Mouse (Mus musculus) hindbrain, embryonic 11.5 days (tissue): ENCODE results near the gene Lsm2. TPM values are rescaled to one million over a fixed set of nuclear protein-coding genes. Genes with fewer than 3 reads are reported as not detected.
"Not testable (repeated sequence)": the region's sequence is repeated elsewhere in the genome, so short reads cannot be mapped to it uniquely, and the experiment has no call there.

Experiments
- ATAC-seq: fragments of 200-750 bp; cut with Nextera tagmentation; 2 replicates; pipeline ENCODE4 v1.8.0; 2017; ENCODE audit warnings: mild to moderate bottlenecking, moderate TSS enrichment, moderate library complexity; ENCODE audit not compliant: low FRiP score
- DNase-seq: peaks from one replicate; pipeline ENCODE4 v3.0.0-alpha.2; 2015; ENCODE audit warnings: low spot score
- H3K27ac ChIP-seq: fragments of 300-500 bp; sonication (generic); 2 replicates; pipeline ENCODE4 v1.5.1; 2014; ENCODE audit warnings: mild to moderate bottlenecking, low read depth, low read length
- H3K27me3 ChIP-seq: fragments of 300-500 bp; sonication (generic); 2 replicates; pipeline ENCODE4 v1.6.1; 2014; ENCODE audit warnings: mild to moderate bottlenecking, low read length, moderate library complexity, mixed read lengths; ENCODE audit not compliant: control insufficient read depth, insufficient read depth
- H3K36me3 ChIP-seq: fragments of 300-500 bp; sonication (generic); 2 replicates; pipeline ENCODE4 v1.6.1; 2014; ENCODE audit warnings: mild to moderate bottlenecking, low read length, moderate library complexity, mixed read lengths; ENCODE audit not compliant: control insufficient read depth, insufficient read depth
- H3K4me1 ChIP-seq: fragments of 300-500 bp; sonication (generic); replicated peaks from 2 replicates; pipeline ENCODE4 v1.6.1; 2014; ENCODE audit warnings: low read length, mixed read lengths; ENCODE audit not compliant: control insufficient read depth, insufficient read depth
- H3K4me2 ChIP-seq: fragments of 300-500 bp; sonication (generic); replicated peaks from 2 replicates; pipeline ENCODE4 v1.6.1; 2014; ENCODE audit warnings: mild to moderate bottlenecking, low read depth, low read length
- H3K4me3 ChIP-seq: fragments of 300-500 bp; sonication (generic); 2 replicates; pipeline ENCODE4 v1.5.1; 2014; ENCODE audit warnings: low read depth, low read length
- H3K9ac ChIP-seq: fragments of 300-500 bp; sonication (generic); 2 replicates; pipeline ENCODE4 v1.6.1; 2014; ENCODE audit warnings: low read depth, low read length
- H3K9me3 ChIP-seq: fragments of 300-500 bp; sonication (generic); 2 replicates; pipeline ENCODE4 v1.6.1; 2016; ENCODE audit warnings: low read length; ENCODE audit not compliant: control insufficient read depth
- WGBS: fragments of 180-500 bp; shearing (Covaris S2); extraction: QIAGEN DNeasy Blood & Tissue Kit; methylation state at CpG from one replicate; pipeline ENCODE4 v1.1.7; 2014; 5-methylcytosine and 5-hydroxymethylcytosine counted together
- polyA plus RNA-seq: library from polyadenylated mRNA; unstranded; fragments of >200 nt; fragmentation: Nextera tagmentation; extraction: Ambion mirVana; gene quantifications from 2 replicates; pipeline ENCODE4 v1.2.1, GENCODE M21; 2014

Lsm2 gene
- polyA plus RNA-seq, 1 experiment from 2014 or later, result 207 TPM

GRCm38 (mm10) chr17:35031880-35032279 lies 50.2 kb downstream of the Lsm2 start:
- no peak for ATAC-seq
- H3K9me3 ChIP-seq, result no peaks in the 10 kb centered on the region
- no peak overlapping the region for H3K4me2 ChIP-seq
- H3K27me3 ChIP-seq, result no peaks in the 10 kb centered on the region
- H3K27ac ChIP-seq, result no peak overlapping the region
- 89% methylated on average over 7 of the region's 7 CpGs for WGBS
- no peak overlapping the region for H3K4me3 ChIP-seq
- peaks cover 11% of the 10 kb centered on the region for H3K4me1 ChIP-seq
- no peak for DNase-seq
- H3K36me3 ChIP-seq, result no peaks in the 10 kb centered on the region
- no peak overlapping the region for H3K9ac ChIP-seq

DNA sequence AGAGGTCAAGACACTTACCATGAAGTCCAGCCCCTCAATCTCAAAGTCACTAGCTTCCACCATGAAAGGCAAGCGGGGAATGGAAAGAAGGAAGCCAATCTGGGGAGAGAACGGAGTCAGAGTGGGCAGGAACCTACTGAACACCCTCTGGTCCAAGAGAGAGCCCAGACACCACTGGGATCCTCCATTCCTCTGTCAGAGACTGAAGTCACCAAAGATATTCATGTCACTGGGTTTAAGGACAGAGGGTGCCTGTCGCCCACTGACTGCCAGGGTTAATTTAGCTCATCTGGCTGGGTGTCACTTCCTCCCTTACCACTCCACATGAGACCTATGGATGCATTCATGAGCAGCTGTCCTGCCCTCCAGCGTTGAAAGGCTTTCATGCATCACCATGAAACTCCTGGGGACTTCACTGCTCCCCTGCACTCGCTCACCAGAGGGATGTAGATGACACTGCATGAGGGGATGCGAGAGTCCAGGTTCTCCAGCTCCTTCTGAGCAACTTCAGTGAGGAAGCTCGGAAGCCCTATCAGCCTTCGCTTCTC lies 50.7 kb downstream of the Lsm2 start:
- ATAC-seq, result no peak
- Histone ChIP-seq H3K4me1 (peaks cover 9% of the 10 kb centered on the region), H3K4me2 (no peak overlapping the region), H3K9me3 (no peaks in the 10 kb centered on the region), H3K27ac (no peak overlapping the region), H3K9ac (no peak overlapping the region), H3K36me3 (no peaks in the 10 kb centered on the region), H3K27me3 (no peaks in the 10 kb centered on the region), H3K4me3 (no peak overlapping the region)
- 73% methylated on average over 8 of the region's 8 CpGs for WGBS
- no peak for DNase-seq

DNA sequence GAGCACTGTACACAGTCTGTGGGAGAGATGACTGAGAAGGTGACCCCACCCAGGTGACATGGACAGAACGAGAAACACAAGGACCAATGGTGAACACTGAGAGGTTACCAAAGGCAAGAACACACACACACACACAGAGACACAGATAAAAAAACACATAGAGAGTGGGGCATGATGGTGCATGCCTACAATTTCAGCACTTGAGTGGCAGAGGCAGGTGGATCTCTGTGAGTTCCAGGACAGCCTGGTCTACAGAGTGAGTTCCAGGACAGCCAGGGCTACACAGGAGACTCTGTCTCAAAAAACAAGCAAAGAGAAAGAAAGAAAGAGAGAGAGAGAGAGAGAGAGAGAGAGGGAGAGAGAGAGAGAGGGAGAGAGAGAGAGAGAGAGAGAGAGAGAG lies 52.0 kb downstream of the Lsm2 start:
- not testable (repeated sequence) for H3K27ac ChIP-seq, H3K36me3 ChIP-seq, H3K9ac ChIP-seq, H3K4me2 ChIP-seq, ATAC-seq, H3K4me1 ChIP-seq, H3K4me3 ChIP-seq, DNase-seq, H3K9me3 ChIP-seq, H3K27me3 ChIP-seq
- WGBS, result 90% methylated on average over 1 of the region's 1 CpGs

GRCm38 (mm10) chr17:35034896-35035295 lies 53.2 kb downstream of the Lsm2 start:
- 81% methylated on average over 6 of the region's 6 CpGs for WGBS
- Histone ChIP-seq H3K27me3 (no peaks in the 10 kb centered on the region), H3K9me3 (no peaks in the 10 kb centered on the region), H3K9ac (no peak overlapping the region), H3K36me3 (no peaks in the 10 kb centered on the region), H3K4me2 (no peak overlapping the region), H3K27ac (no peak overlapping the region), H3K4me1 (peaks cover 4% of the 10 kb centered on the region; the same call in 1 of the 2 replicates), H3K4me3 (no peak overlapping the region)
- ATAC-seq, result no peak
- DNase-seq, result no peak

Other genes starting within 250 kb of the Lsm2 start
- gene C4b, start 238.0 kb upstream of the Lsm2 start, polyA plus RNA-seq, result not detected in 2 replicates
- not detected in 2 replicates for gene Cyp21a1, start 177.3 kb upstream of the Lsm2 start, polyA plus RNA-seq
- 21.7 and 22.7 TPM in 2 replicates for gene Stk19, start 144.9 kb upstream of the Lsm2 start, polyA plus RNA-seq
- gene Dxo, start 144.8 kb upstream of the Lsm2 start, polyA plus RNA-seq, result 58.6 and 64.9 TPM in 2 replicates
- 26.9 and 29.9 TPM in 2 replicates for gene Skiv2l, start 131.7 kb upstream of the Lsm2 start, polyA plus RNA-seq
- gene Nelfe, start 131.5 kb upstream of the Lsm2 start, polyA plus RNA-seq, result 117 and 138 TPM in 2 replicates
- gene Cfb, start 119.3 kb upstream of the Lsm2 start, polyA plus RNA-seq, result 1.0 and 2.1 TPM in 2 replicates
- gene Zbtb12, start 102.4 kb upstream of the Lsm2 start, polyA plus RNA-seq, result 2.9 and 3.2 TPM in 2 replicates
- not detected in 2 replicates for gene Gm20547, start 99.8 kb upstream of the Lsm2 start, polyA plus RNA-seq
- 0.64 and 1.2 TPM in 2 replicates for gene C2, start 83.6 kb upstream of the Lsm2 start, polyA plus RNA-seq
- 57.4 and 70.1 TPM in 2 replicates for gene Ehmt2, start 83.4 kb upstream of the Lsm2 start, polyA plus RNA-seq
- 0.12 and 0.29 TPM in 2 replicates for gene Slc44a4, start 67.4 kb upstream of the Lsm2 start, polyA plus RNA-seq
- 12.9 and 14.5 TPM in 2 replicates for gene Neu1, start 50.6 kb upstream of the Lsm2 start, polyA plus RNA-seq
- 0.15 TPM in 1 of 2 replicates, not detected in the other for gene Hspa1b, start 22.6 kb upstream of the Lsm2 start, polyA plus RNA-seq
- 0.49 TPM in 1 of 2 replicates, not detected in the other for gene Gm20481, start 11.9 kb upstream of the Lsm2 start, polyA plus RNA-seq
- gene Hspa1a, start 9.7 kb upstream of the Lsm2 start, polyA plus RNA-seq, result 0.93 and 1.4 TPM in 2 replicates
- 0.93 and 1.2 TPM in 2 replicates for gene Hspa1l, start 9.2 kb upstream of the Lsm2 start, polyA plus RNA-seq
- 69.1 and 71.7 TPM in 2 replicates for gene Vars, start 19.1 kb downstream of the Lsm2 start, polyA plus RNA-seq
- gene Vwa7, start 34.7 kb downstream of the Lsm2 start, polyA plus RNA-seq, result 0.10 and 0.36 TPM in 2 replicates
- 3.0 and 4.0 TPM in 2 replicates for gene Sapcd1, start 46.2 kb downstream of the Lsm2 start, polyA plus RNA-seq
- gene Msh5, start 64.9 kb downstream of the Lsm2 start, polyA plus RNA-seq, result 3.1 and 4.2 TPM in 2 replicates
- gene Clic1, start 68.1 kb downstream of the Lsm2 start, polyA plus RNA-seq, result 45.6 and 85.1 TPM in 2 replicates
- 614 and 636 TPM in 2 replicates for gene Ddah2, start 77.2 kb downstream of the Lsm2 start, polyA plus RNA-seq
- gene Ly6g6c, start 83.5 kb downstream of the Lsm2 start, polyA plus RNA-seq, result 0.19 TPM in 1 of 2 replicates, not detected in the other
- gene Mpig6b, start 84.3 kb downstream of the Lsm2 start, polyA plus RNA-seq, result 0.66 and 1.1 TPM in 2 replicates
- 0.42 and 0.50 TPM in 2 replicates for gene Ly6g6e, start 95.0 kb downstream of the Lsm2 start, polyA plus RNA-seq
- gene Ly6g6d, start 96.2 kb downstream of the Lsm2 start, polyA plus RNA-seq, result 1.0 and 2.7 TPM in 2 replicates
- gene Ly6g6f, start 103.7 kb downstream of the Lsm2 start, polyA plus RNA-seq, result 0.29 and 0.52 TPM in 2 replicates
- gene Abhd16a, start 107.4 kb downstream of the Lsm2 start, polyA plus RNA-seq, result 40.2 and 45.1 TPM in 2 replicates
- gene Ly6g5c, start 126.4 kb downstream of the Lsm2 start, polyA plus RNA-seq, result not detected in 2 replicates
- 0.89 and 0.96 TPM in 2 replicates for gene Ly6g5b, start 133.6 kb downstream of the Lsm2 start, polyA plus RNA-seq
- gene Gpank1, start 139.6 kb downstream of the Lsm2 start, polyA plus RNA-seq, result 22.5 and 29.7 TPM in 2 replicates
- 299 and 310 TPM in 2 replicates for gene Csnk2b, start 140.2 kb downstream of the Lsm2 start, polyA plus RNA-seq
- 8.4 and 9.2 TPM in 2 replicates for gene D17H6S53E, start 144.5 kb downstream of the Lsm2 start, polyA plus RNA-seq
- gene Apom, start 150.2 kb downstream of the Lsm2 start, polyA plus RNA-seq, result 0.34 and 0.49 TPM in 2 replicates
- 105 and 117 TPM in 2 replicates for gene Bag6, start 153.3 kb downstream of the Lsm2 start, polyA plus RNA-seq
- gene Prrc2a, start 183.0 kb downstream of the Lsm2 start, polyA plus RNA-seq, result 167 and 205 TPM in 2 replicates
- 6.1 and 8.4 TPM in 2 replicates for gene Aif1, start 194.2 kb downstream of the Lsm2 start, polyA plus RNA-seq
- gene Lst1, start 206.6 kb downstream of the Lsm2 start, polyA plus RNA-seq, result 5.6 and 9.8 TPM in 2 replicates
- 0.22 and 0.32 TPM in 2 replicates for gene Ltb, start 212.6 kb downstream of the Lsm2 start, polyA plus RNA-seq
- gene Tnf, start 220.1 kb downstream of the Lsm2 start, polyA plus RNA-seq, result not detected in 2 replicates
- not detected in 2 replicates for gene Lta, start 223.5 kb downstream of the Lsm2 start, polyA plus RNA-seq
- 0.36 and 0.43 TPM in 2 replicates for gene Gm16181, start 239.0 kb downstream of the Lsm2 start, polyA plus RNA-seq